Mouse (Mus musculus) liver, postnatal 0 days (tissue): ENCODE results near the gene Dzank1.

ENCODE experiments used
- CTCF ChIP-seq: sonication (generic); IDR thresholded peaks from 2 replicates; pipeline ENCODE4 v1.5.1; 2016; ENCODE audit warnings: antibody characterized with exemption, low read depth
- EP300 ChIP-seq: IDR thresholded peaks from 2 replicates; pipeline ENCODE4 v1.6.1; 2016; ENCODE audit warnings: antibody characterized with exemption, low read depth, mild to moderate bottlenecking

DNA sequence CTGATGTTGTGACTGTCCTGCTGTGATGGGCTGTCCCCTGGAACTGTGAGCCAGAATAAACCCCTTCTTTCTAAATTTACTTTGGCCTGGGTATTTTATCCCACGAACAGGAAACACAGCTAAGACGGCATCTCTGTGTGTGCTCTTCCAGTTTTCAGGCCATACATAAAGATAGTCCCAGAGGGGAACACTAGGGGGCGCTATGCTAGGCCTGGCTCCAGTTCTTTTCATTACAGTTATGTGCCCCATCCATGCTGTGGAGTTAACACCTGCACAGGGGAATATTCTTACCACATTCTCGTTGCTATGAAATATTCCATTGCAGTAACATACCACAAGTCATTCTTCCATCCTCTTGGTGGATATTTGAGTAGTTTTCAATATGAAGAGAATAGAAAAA lies 88.8 kb downstream of the Dzank1 start:
- TF ChIP-seq EP300 (no peak), CTCF (peak; percentile 66)
